Mouse (Mus musculus) urinary bladder, postnatal 14 days (tissue): ENCODE data around the gene Plxnd1.
A peak's percentile ranks its signal among the peaks of the same experiment; 100 is the strongest.

ENCODE experiments used
- DNase-seq: peaks from one replicate; pipeline ENCODE4 v3.0.0; 2021; ENCODE audit warnings: low spot score

The Plxnd1 gene

GRCm38 (mm10) chr6:115977810-115978209 lies 17.0 kb downstream of the Plxnd1 start:
- DNase-seq = no peak

- no peak for DNase-seq
These were observed 19.2 kb downstream of the Plxnd1 start for GRCm38 (mm10) chr6:115975606-115976005.

GRCm38 (mm10) chr6:115973881-115974662 lies 20.7 kb downstream of the Plxnd1 start:
- no peak for DNase-seq

GRCm38 (mm10) chr6:115973139-115973875 lies 21.5 kb downstream of the Plxnd1 start:
- no peak for DNase-seq

- no peak for DNase-seq
These were observed 22.6 kb downstream of the Plxnd1 start for GRCm38 (mm10) chr6:115972083-115972764.

- no peak for DNase-seq
These were observed 23.3 kb downstream of the Plxnd1 start for GRCm38 (mm10) chr6:115971273-115972060.

DNA sequence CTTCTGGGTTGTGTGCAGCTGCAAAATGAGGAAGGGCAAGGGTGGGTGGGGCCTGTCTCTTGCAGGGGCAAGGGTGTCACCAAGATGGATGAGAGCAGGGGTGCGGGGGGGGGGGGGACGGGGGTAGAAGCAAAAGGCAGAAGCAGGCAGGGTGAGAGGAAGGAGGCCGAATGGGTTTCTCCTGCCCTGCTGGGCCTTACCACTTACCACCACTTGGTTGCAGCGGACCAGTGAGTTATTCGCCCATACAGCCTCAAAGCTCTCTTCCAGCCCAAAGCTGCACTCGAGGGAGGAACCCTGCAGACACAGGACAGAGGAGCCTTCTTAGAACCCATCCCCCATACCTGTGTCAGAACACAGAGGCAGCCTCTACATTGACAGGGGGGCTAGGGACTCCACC lies 24.9 kb downstream of the Plxnd1 start:
- no peak for DNase-seq

GRCm38 (mm10) chr6:115969103-115969502 lies 25.7 kb downstream of the Plxnd1 start:
- DNase-seq = no peak

GRCm38 (mm10) chr6:115968700-115969099 lies 26.1 kb downstream of the Plxnd1 start:
- no peak for DNase-seq

DNA sequence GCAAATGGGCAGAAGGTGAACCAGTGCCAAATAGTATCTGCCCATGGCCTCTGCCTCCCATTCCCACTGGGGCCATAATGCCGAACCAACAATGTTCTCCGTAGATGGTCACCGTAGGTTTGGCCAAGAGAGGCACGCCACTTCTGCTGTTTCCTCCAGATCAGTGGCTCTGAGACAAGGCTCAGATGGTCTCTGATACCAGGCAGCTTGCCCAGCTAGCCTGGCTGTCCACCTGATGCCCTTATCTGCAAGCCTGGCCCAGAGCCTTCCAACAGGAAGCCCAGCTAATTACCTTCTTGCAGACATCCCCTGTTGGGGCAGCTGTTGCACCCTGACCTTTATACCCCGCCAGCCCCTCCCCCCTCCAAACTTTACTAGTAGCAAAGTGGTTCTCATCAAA lies 26.7 kb downstream of the Plxnd1 start:
- no peak for DNase-seq

DNA sequence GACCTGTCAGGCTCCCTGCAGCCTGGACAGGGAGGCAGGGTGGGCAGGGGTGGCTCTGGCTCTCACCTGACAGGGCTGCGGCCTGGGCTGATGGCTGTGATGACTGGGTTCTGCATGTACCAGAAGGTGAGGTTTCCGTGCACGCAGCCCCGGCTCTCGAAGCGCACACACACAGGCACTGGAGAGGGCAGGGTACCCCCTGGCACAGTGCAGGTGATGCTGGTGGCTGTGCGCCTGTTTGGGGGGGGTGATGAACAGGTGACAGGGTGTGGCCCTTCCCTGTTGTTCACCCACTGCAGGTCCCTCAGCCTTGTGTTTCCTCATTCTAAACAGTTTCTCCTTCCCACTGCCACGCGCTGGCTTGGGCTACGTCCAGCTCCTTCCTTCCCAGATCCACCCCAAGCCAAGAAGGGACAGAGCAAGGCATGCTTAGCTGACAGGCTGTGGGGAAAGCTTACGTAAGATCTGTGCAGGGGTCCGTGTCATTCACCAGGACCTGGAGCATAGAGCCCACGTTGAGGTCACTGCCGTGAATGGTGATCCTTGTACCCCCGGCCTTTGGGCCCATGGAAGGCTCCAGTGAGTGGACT lies 27.4 kb downstream of the Plxnd1 start:
- no peak for DNase-seq

DNA sequence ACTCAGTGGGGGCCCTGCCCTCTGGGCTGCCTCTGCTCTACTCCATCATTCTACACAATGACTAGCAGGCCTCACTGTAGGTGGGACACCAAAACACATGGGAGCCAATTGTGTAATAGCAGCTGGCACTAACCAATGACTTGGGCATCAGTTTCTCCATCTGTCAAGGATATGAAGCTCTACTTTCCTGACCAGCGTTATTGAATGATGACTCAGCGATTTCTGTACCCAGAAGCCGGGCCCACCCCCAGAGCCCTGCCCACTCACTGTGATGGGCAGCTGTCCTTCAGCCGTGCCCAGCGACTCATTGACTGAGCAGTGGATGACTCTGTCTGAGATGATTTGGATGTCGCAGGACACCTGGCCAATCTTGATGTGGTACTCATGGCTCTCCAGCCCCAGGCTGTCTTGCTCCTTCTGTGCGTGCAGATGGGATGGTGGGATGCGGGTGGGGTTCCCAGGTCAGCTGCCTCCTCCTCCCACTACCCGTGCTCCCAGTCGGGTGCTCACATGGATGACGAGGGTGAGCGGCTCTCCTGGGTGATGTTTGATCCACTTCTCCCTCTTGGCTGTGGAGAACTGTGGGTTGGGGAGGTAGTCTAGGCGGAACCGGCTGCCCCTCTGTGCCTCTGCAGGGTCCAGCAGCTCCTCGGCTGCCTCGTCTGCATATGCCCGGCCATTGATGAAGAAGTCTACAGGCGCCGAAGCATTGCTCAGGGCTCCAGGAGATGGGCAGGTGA lies 28.4 kb downstream of the Plxnd1 start:
- no peak for DNase-seq

DNA sequence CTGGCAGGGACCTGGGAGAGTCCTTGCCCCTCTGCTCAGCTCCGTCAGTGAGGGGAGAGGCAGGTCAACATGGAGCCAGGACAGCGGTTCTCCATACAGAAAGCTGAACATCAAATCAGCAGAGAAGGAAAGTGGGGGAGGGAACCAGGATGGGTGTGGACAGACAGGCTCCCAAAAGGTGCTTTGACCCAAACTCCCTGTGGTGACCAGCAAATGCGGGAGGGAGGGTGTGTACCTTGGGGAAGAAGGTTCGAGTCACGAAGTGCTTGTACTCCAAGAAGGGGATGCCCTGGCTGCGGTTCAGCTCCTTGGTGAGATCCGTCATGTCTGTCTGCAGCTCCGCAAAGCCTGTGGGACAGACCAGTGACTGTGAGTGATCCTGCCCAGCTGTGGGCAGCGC lies 31.1 kb downstream of the Plxnd1 start:
- DNase-seq = no peak

GRCm38 (mm10) chr6:115962439-115963085 lies 32.2 kb downstream of the Plxnd1 start:
- DNase-seq = no peak

DNA sequence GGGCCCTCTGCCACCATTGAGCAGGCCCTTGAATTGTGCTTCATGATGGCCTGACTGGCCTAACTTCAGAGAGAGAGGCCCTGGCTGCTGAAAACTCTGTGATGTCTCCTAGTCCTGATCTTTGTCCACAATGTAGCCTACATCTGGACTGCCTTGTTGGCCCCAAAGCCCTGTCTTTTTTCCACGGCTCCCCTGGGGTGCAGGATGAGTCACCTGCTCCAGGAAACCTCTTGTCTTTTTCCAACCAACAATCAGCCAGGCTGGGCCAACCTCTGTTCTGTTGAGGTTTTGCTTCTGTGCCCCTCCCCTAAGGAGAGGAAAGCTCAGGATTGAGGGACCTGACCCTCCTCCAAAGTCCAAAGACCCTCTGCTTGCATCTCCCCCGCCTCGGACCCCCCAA lies 33.1 kb downstream of the Plxnd1 start:
- no peak for DNase-seq

- DNase-seq = no peak
These were observed 34.5 kb downstream of the Plxnd1 start for GRCm38 (mm10) chr6:115960322-115960721.

GRCm38 (mm10) chr6:115959151-115959691 lies 35.6 kb downstream of the Plxnd1 start:
- DNase-seq = peak; percentile 76

- no peak for DNase-seq
These were observed 36.4 kb downstream of the Plxnd1 start for GRCm38 (mm10) chr6:115958445-115958844.

- no peak for DNase-seq
These were observed 37.1 kb downstream of the Plxnd1 start for GRCm38 (mm10) chr6:115957681-115958080.
